Mouse (Mus musculus) B cell, adult (primary cell): ENCODE data around the gene Olfr996. TPM values are rescaled to one million over a fixed set of nuclear protein-coding genes. Genes with fewer than 3 reads are reported as not detected.

Source experiments
- total RNA-seq: library from RNA; stranded (reverse); gene quantifications from 4 replicates; pipeline ENCODE4 v1.2.4, GENCODE M21; 2023; ENCODE audit not compliant: inconsistent age

Olfr996 gene
- not detected in 4 replicates for total RNA-seq

DNA sequence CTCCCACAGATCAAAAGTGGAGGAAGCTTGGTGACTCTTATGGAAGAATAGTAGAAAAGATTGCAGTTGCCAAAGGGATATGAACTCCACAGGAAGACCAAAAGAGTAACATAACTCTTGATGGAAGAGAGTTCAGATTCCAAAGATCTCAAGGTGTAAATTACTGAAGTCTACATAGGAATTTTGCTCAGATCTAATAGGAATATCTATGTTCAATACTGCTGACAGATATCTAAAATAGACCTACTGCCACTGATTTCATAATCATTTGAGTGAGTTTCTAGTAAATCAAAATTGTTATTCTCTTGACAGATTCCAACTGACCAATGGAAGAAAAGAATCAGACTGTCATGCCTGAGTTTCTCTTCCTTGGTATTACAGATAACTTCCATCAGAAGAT lies at the start of gene Olfr996:
Gene Olfr996 (plus strand): TSS at position 301 of the 400 bp plus-strand sequence.

DNA sequence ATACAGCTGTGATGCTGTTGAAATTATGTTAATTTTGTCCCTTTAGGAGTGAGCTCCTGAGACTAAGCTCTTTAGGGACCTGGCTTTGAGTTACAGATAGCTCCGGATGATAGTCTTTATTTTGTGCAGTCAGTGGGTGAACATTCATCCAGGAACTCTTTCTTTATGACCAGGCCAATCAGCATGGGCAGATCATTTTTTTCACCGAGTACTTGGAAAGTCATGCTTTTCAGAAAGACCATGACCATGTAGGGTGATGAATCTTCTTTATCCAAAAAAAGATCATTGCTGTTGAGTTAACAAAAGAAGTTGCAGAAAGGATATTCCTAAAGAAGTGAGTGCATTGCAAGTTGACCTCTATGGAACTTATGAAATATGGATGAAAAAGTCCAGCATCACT lies 9.6 kb downstream of the Olfr996 start, which contains the start of gene Olfr998:
Gene Olfr998 (plus strand): TSS at position 301 of the 400 bp plus-strand sequence.

DNA sequence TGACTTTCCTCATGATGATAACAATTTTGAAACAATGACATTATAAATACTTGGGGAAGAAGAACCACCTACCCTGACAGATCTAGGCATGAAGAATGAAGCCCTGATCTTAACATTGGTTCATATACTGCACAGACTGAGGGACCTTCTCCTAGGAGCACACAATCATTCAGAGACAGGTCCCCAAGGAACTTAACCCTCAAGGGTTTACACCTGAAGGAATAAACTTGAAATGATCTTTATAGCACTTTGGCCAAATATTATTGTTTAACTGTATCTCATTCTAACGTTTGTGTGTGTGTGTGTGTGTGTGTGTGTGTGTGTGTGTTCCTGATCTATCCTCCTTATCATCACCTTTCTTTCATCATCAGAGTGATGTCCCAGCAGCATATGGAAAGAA lies 32.8 kb downstream of the Olfr996 start, which contains the start of gene Olfr1000:
Gene Olfr1000 (minus strand): TSS at position 101 of the 400 bp plus-strand sequence.

Other genes with a start within 250 kb of the Olfr996 start
- not detected in 4 replicates for gene Olfr987, start 239.9 kb upstream of the Olfr996 start, total RNA-seq
- not detected in 4 replicates for gene Olfr988, start 216.0 kb upstream of the Olfr996 start, total RNA-seq
- not detected in 4 replicates for gene Olfr992, start 169.7 kb upstream of the Olfr996 start, total RNA-seq
- gene Olfr993, start 164.3 kb upstream of the Olfr996 start, total RNA-seq, result not detected in 4 replicates
- gene Olfr994, start 142.8 kb upstream of the Olfr996 start, total RNA-seq, result not detected in 4 replicates
- not detected in 4 replicates for gene Olfr995, start 135.6 kb upstream of the Olfr996 start, total RNA-seq
- not detected in 4 replicates for gene 4833423E24Rik, start 60.2 kb upstream of the Olfr996 start, total RNA-seq
- not detected in 4 replicates for gene Olfr998, start 9.7 kb downstream of the Olfr996 start, total RNA-seq
- gene Olfr1000, start 32.7 kb downstream of the Olfr996 start, total RNA-seq, result not detected in 4 replicates
- not detected in 4 replicates for gene Olfr1002, start 71.5 kb downstream of the Olfr996 start, total RNA-seq
- gene Olfr154, start 85.2 kb downstream of the Olfr996 start, total RNA-seq, result not detected in 4 replicates
- not detected in 4 replicates for gene Olfr1006, start 99.6 kb downstream of the Olfr996 start, total RNA-seq
- gene Olfr1008, start 110.2 kb downstream of the Olfr996 start, total RNA-seq, result not detected in 4 replicates
- gene Olfr1009, start 136.2 kb downstream of the Olfr996 start, total RNA-seq, result not detected in 4 replicates
- not detected in 4 replicates for gene Olfr1012, start 183.6 kb downstream of the Olfr996 start, total RNA-seq
- not detected in 4 replicates for gene Olfr1013, start 187.9 kb downstream of the Olfr996 start, total RNA-seq
- not detected in 4 replicates for gene Olfr1014, start 193.5 kb downstream of the Olfr996 start, total RNA-seq
- gene Olfr1015, start 202.8 kb downstream of the Olfr996 start, total RNA-seq, result not detected in 4 replicates
- gene Olfr1016, start 223.3 kb downstream of the Olfr996 start, total RNA-seq, result not detected in 4 replicates
- not detected in 4 replicates for gene Olfr1018, start 239.3 kb downstream of the Olfr996 start, total RNA-seq